Mouse (Mus musculus): ENCODE data around the gene Ostc. TPM values are rescaled to one million over a fixed set of nuclear protein-coding genes. Genes with fewer than 3 reads are reported as not detected.

The Ostc gene
- polyA plus RNA-seq (2015; fragmentation: Nextera tagmentation; extraction: Ambion mirVana), result 156 and 186 TPM in 2 replicates

DNA sequence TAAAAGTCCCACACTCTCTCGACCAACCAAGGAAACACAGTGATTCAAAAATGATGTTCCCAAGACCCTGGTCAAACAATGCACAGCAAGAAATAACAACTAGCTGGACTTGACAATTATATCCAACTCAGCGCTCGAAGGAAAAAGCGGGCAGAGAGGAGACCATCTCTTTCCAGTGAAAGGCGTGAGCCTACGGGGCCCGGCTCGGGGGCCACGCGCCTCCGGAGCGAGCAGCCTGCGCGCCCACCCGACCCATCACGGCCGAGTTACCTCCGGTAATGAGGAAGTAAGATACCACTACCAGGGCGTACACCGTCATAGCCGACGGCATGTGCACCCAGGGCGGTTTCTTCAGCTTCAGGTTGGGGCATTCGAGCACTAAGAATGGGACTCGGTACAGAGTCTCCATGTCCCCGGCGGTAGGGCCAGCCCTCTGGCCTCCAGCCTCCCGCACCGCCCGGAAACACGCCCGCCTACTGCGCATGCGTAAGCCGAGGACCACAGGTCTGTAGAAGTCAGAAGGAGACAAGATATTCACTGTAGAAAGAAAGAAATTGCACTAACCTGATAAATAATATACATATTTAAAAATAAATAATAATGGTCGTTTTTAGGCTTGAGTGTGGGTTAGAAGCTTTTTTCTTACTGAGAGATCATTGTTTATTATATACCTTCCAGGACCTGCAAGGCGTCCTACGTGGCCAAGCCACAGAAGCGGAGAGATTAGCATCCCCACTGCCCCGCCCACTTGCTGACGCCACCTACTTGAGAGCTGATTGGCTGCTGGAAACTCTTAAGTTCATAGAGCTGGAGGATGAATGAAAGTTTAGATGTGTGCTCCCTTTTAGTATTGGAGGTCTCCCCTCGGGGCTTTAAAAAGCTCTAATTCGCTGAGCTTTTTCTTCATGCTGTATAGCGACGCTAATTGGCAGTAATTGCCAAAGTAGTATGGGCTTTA, at the start of gene Ostc:
Ostc (minus strand) TSS at position 478 of the 958 bp plus-strand sequence.

DNA sequence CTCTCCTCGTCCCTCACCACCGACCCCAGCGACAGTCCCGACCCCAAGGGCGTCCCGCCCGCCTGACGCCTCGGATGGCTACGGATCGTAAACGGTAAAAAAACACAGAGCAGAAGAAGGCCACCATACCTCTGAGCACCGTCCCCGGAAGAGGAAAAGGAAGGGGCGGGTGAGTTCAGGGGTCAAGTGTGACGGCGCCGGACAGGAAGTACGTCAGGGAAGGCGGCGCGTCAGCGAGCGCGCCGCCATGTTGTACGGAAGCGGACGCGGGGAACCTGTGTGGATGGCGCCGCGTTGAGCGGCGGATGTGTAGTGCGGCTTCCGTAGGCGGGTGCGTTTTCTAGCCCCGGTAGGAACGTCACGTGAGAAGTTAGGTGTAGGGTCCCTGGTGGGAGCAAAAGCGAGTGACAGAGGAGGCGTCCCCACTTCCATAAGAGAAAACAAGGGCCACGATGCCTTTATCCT, 21.0 kb upstream of the Ostc start, which contains the start of gene Rpl34:
Rpl34 (minus strand) TSS at position 210 of the 465 bp plus-strand sequence.

Other genes starting within 250 kb of the Ostc start
- 0.18 and 0.19 TPM in 2 replicates for gene Etnppl, start 92.0 kb downstream of the Ostc start, polyA plus RNA-seq (2015; fragmentation: Nextera tagmentation; extraction: Ambion mirVana)
- 561 and 644 TPM in 2 replicates for gene Rpl34, start 21.0 kb upstream of the Ostc start, polyA plus RNA-seq (2015; fragmentation: Nextera tagmentation; extraction: Ambion mirVana)

Data from skeletal muscle tissue, postnatal 0 days (tissue).